Mouse (Mus musculus): ENCODE results near the gene Crygb. TPM values are rescaled to one million over a fixed set of nuclear protein-coding genes. Genes with fewer than 3 reads are reported as not detected.

Gene Crygb
- polyA plus RNA-seq, 1 experiment: not detected

DNA sequence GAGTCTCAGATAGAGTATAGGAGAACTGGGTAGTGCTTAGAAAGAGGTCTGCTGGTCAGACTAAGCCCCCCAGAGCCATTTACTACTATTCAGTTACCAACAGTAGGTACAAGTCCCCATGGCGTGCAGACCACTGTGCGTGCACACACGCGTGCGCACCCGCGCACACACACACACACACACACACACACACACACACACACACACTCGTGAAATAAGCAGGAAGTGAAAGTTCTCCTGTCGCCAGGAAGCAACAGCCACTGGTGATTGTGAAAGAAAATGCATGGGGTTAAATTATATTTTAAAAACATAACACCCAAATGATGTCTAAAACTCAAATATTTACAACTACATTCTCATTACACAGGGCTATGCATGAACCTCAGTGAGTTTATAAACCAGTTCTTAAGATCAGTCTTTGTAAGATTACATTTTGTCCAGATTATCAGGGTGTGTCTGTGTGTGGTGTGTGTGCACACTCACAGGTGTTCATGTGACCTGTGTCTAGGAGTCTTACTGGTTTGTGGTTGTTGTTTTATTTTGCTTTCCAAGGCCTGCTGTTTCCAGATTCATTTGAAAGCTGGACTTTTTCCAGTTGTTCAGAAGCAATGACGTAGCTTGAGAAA is 25.7 kb upstream of the Crygb start:
- Histone ChIP-seq H3K4me1 (ENCODE audit: control insufficient read depth, insufficient read depth, low read length) (peaks cover 2% of the 10 kb centered on the region; the same call in 1 of the 2 replicates), H3K36me3 (ENCODE audit: control insufficient read depth, insufficient read depth, low read length) (no peaks in the 10 kb centered on the region)
- 88% methylated on average over 10 of the region's 10 CpGs for WGBS

DNA sequence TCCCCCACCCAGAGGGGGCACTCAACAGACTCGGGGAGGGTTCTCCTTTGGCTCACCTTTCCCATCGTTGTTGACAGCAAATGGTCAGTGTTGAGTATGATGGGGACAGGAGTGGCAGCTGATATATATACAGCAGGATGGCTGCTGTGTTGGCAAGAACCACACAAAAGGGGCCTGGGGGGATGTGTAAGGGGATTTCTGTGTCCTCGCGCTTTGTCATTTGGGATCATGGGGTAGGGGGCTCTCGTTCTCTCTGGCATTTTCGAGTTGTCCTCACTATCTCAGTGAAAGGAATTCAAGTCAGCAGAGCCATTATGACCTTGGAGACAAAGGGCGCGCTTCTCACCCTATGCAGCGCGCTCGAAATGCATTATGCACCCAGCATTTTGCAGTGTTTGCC is 21.2 kb upstream of the Crygb start, which contains the start of gene Cryga:
TSS of gene Cryga (minus strand) at position 101 of the 400 bp plus-strand sequence.
- no peaks in the 10 kb centered on the region for H3K27me3 ChIP-seq (replicated peaks; ENCODE audit: control insufficient read depth, insufficient read depth, low read length)
- no peaks in the 10 kb centered on the region for H3K4me1 ChIP-seq (ENCODE audit: control insufficient read depth, insufficient read depth, low read length)
- H3K27ac ChIP-seq (ENCODE audit: insufficient read depth, low read depth, low read length): no peak within 1 kb of the TSS
- no peak for TF ChIP-seq CTCF (conservative IDR thresholded peaks at IDR 0.05; ENCODE audit: insufficient read depth, insufficient read length, low read depth, low read length)
- no peak for TF ChIP-seq POLR2A (IDR thresholded peaks at IDR 0.05; ENCODE audit: low read depth, low read length)
- 92% methylated on average over 11 of the region's 11 CpGs for WGBS
- H3K4me3 ChIP-seq (ENCODE audit: insufficient read depth, low read depth, low read length): no peak within 1 kb of the TSS
- no peaks in the 10 kb centered on the region for H3K36me3 ChIP-seq (ENCODE audit: control insufficient read depth, insufficient read depth, low read length)
- DNase-seq: no peak

More for the DNA sequence above, 25.7 kb upstream of the Crygb start:
- DNase-seq: no peak
- Histone ChIP-seq H3K4me3 (ENCODE audit: insufficient read depth, low read depth, low read length) (no peak overlapping the region), H3K27ac (ENCODE audit: insufficient read depth, low read depth, low read length) (no peak overlapping the region), H3K27me3 (replicated peaks; ENCODE audit: control insufficient read depth, insufficient read depth, low read length) (no peaks in the 10 kb centered on the region)
- TF ChIP-seq POLR2A (IDR thresholded peaks at IDR 0.05; ENCODE audit: low read depth, low read length) (no peak), CTCF (conservative IDR thresholded peaks at IDR 0.05; ENCODE audit: insufficient read depth, insufficient read length, low read depth, low read length) (no peak)

GRCm38 (mm10) chr1:65096953-65097352 is 14.9 kb upstream of the Crygb start:
- no peaks in the 10 kb centered on the region for H3K27me3 ChIP-seq (replicated peaks; ENCODE audit: control insufficient read depth, insufficient read depth, low read length)
- DNase-seq: no peak
- no peaks in the 10 kb centered on the region for H3K36me3 ChIP-seq (ENCODE audit: control insufficient read depth, insufficient read depth, low read length)
- H3K4me3 ChIP-seq (ENCODE audit: insufficient read depth, low read depth, low read length): no peak overlapping the region
- no peaks in the 10 kb centered on the region for H3K4me1 ChIP-seq (ENCODE audit: control insufficient read depth, insufficient read depth, low read length)
- 86% methylated on average over 3 of the region's 3 CpGs for WGBS
- no peak for TF ChIP-seq POLR2A (IDR thresholded peaks at IDR 0.05; ENCODE audit: low read depth, low read length)
- no peak overlapping the region for H3K27ac ChIP-seq (ENCODE audit: insufficient read depth, low read depth, low read length)

DNA sequence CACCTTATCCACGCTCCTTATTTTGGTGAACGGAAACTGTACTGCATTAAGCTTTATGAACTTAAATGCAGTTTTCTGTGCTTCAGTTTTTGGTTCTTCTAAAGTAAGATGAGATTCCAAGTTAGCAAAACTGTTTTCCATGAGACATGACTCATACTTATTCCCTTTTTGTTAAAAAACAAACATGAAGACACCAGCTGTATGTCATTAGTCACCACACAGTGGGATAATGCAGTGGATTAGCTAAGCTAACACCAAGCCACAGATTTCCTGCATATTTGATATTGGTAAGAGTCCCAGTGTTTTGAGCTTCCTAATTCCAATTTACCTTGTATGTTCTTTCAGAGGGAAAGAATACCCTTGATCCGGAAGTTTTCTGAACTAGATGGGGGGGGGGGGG is 9.5 kb upstream of the Crygb start:
- no peak for TF ChIP-seq CTCF (conservative IDR thresholded peaks at IDR 0.05; ENCODE audit: insufficient read depth, insufficient read length, low read depth, low read length)
- TF ChIP-seq POLR2A (IDR thresholded peaks at IDR 0.05; ENCODE audit: low read depth, low read length): no peak
- no peak for DNase-seq

GRCm38 (mm10) chr1:65090370-65090769 is 8.3 kb upstream of the Crygb start:
- Histone ChIP-seq H3K4me1 (ENCODE audit: control insufficient read depth, insufficient read depth, low read length) (no peaks in the 10 kb centered on the region), H3K27ac (ENCODE audit: insufficient read depth, low read depth, low read length) (no peak overlapping the region), H3K4me3 (ENCODE audit: insufficient read depth, low read depth, low read length) (no peak overlapping the region), H3K36me3 (ENCODE audit: control insufficient read depth, insufficient read depth, low read length) (no peaks in the 10 kb centered on the region), H3K27me3 (replicated peaks; ENCODE audit: control insufficient read depth, insufficient read depth, low read length) (no peaks in the 10 kb centered on the region)
- WGBS: 44% methylated on average over 2 of the region's 2 CpGs
- DNase-seq: peak; percentile 17
- TF ChIP-seq CTCF (conservative IDR thresholded peaks at IDR 0.05; ENCODE audit: insufficient read depth, insufficient read length, low read depth, low read length) (no peak), POLR2A (IDR thresholded peaks at IDR 0.05; ENCODE audit: low read depth, low read length) (no peak)

More for the DNA sequence above, 9.5 kb upstream of the Crygb start:
- Histone ChIP-seq H3K4me3 (ENCODE audit: insufficient read depth, low read depth, low read length) (no peak overlapping the region), H3K36me3 (ENCODE audit: control insufficient read depth, insufficient read depth, low read length) (no peaks in the 10 kb centered on the region), H3K27me3 (replicated peaks; ENCODE audit: control insufficient read depth, insufficient read depth, low read length) (no peaks in the 10 kb centered on the region), H3K27ac (ENCODE audit: insufficient read depth, low read depth, low read length) (no peak overlapping the region), H3K4me1 (ENCODE audit: control insufficient read depth, insufficient read depth, low read length) (no peaks in the 10 kb centered on the region)
- WGBS: 90% methylated on average over 3 of the region's 3 CpGs

- no peaks in the 10 kb centered on the region for H3K36me3 ChIP-seq (ENCODE audit: control insufficient read depth, insufficient read depth, low read length)
- no peak for TF ChIP-seq CTCF (conservative IDR thresholded peaks at IDR 0.05; ENCODE audit: insufficient read depth, insufficient read length, low read depth, low read length)
- no peak for TF ChIP-seq POLR2A (IDR thresholded peaks at IDR 0.05; ENCODE audit: low read depth, low read length)
- H3K27ac ChIP-seq (ENCODE audit: insufficient read depth, low read depth, low read length): no peak overlapping the region
- no peaks in the 10 kb centered on the region for H3K27me3 ChIP-seq (replicated peaks; ENCODE audit: control insufficient read depth, insufficient read depth, low read length)
- H3K4me1 ChIP-seq (ENCODE audit: control insufficient read depth, insufficient read depth, low read length): no peaks in the 10 kb centered on the region
- 68% methylated on average over 6 of the region's 6 CpGs for WGBS
- DNase-seq: no peak
- no peak overlapping the region for H3K4me3 ChIP-seq (ENCODE audit: insufficient read depth, low read depth, low read length)
Observed at GRCm38 (mm10) chr1:65088567-65089356, 6.7 kb upstream of the Crygb start.

DNA sequence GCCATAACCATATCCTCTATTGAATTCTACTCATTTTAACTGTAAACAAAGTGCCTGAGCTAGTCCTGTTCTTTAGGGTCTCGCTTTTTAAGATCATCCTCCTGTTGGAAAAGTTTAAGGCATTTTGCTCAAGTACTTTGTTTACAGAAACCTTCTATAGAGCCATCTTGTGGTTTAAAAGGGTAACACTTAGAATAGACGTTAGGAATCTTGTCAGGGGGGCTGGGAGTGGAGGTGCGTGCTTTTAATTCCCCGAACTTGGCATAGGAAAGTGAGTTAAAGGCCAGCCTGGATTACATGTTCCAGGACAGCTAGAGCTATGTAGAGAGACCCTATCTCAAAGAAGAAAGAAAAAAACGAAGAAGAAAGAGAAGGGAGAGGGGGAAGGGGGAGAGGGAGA is 6.5 kb downstream of the Crygb start:
- DNase-seq: peak; percentile 3
- no peak overlapping the region for H3K4me3 ChIP-seq (ENCODE audit: insufficient read depth, low read depth, low read length)
- H3K4me1 ChIP-seq (ENCODE audit: control insufficient read depth, insufficient read depth, low read length): no peaks in the 10 kb centered on the region
- no peaks in the 10 kb centered on the region for H3K27me3 ChIP-seq (replicated peaks; ENCODE audit: control insufficient read depth, insufficient read depth, low read length)
- WGBS: 8% methylated on average over 5 of the region's 5 CpGs
- no peaks in the 10 kb centered on the region for H3K36me3 ChIP-seq (ENCODE audit: control insufficient read depth, insufficient read depth, low read length)
- no peak overlapping the region for H3K27ac ChIP-seq (ENCODE audit: insufficient read depth, low read depth, low read length)
- TF ChIP-seq POLR2A (IDR thresholded peaks at IDR 0.05; ENCODE audit: low read depth, low read length) (no peak), CTCF (conservative IDR thresholded peaks at IDR 0.05; ENCODE audit: insufficient read depth, insufficient read length, low read depth, low read length) (no peak)
